ENCODE assay signal across 10 mouse cellular contexts in genomic region chr6:72519303-72519702, GRCm38 (mm10). TPM values are rescaled to one million over a fixed set of nuclear protein-coding genes. Genes with fewer than 3 reads are reported as not detected.
A peak's percentile ranks its signal among the peaks of the same experiment; 100 is the strongest.
DNase-seq lines count a peak whose midpoint lies in the region; ATAC-seq lines count a peak whose summit lies in the region.
"Had no signal": no experiment of that assay in that cellular context is flagged by ENCODE, and none has a peak within 500 bp of the region (broad histone marks: within the 10 kb centered on the region; RNA-seq: fewer than 3 reads in every experiment).

No protein-coding gene starts in this region.

- WGBS in heart, embryonic 10.5 days = 27% methylated on average over 8 of the region's 8 CpGs
- 26% methylated on average over 8 of the region's 8 CpGs for WGBS in embryonic facial prominence, embryonic 10.5 days
- 21% methylated on average over 8 of the region's 8 CpGs for WGBS in hindbrain, embryonic 10.5 days
- 17% methylated on average over 8 of the region's 8 CpGs for WGBS in midbrain, embryonic 12.5 days

- peak overlapping the region; percentile 74; the same call in 1 of the 2 replicates for H3K27ac ChIP-seq in heart, embryonic 10.5 days
- H3K27ac ChIP-seq in embryonic facial prominence, embryonic 10.5 days (replicated peaks) = peak overlapping the region; percentile 80
- H3K27ac ChIP-seq in hindbrain, embryonic 10.5 days = peak overlapping the region; percentile 87
- H3K27ac ChIP-seq in midbrain, embryonic 12.5 days (replicated peaks) = peak overlapping the region; percentile 92

- peak; percentile 53; the same call in 1 of the 2 replicates for ATAC-seq in midbrain, embryonic 12.5 days (ENCODE audit: low FRiP score, low read depth)
- no peak for ATAC-seq in activated CD4-positive, CD25-positive, alpha-beta regulatory T cell, adult 4 months

- H3K4me1 ChIP-seq in heart, embryonic 10.5 days = peaks cover 20% of the 10 kb centered on the region
- H3K4me1 ChIP-seq in embryonic facial prominence, embryonic 10.5 days = peaks cover 24% of the 10 kb centered on the region
- H3K4me1 ChIP-seq in hindbrain, embryonic 10.5 days (replicated peaks) = peaks cover 29% of the 10 kb centered on the region
- H3K4me1 ChIP-seq in midbrain, embryonic 12.5 days = peaks cover 28% of the 10 kb centered on the region

- no peaks in the 10 kb centered on the region for H3K27me3 ChIP-seq in heart, embryonic 10.5 days (ENCODE audit: insufficient read depth, poor library complexity, severe bottlenecking)
- no peaks in the 10 kb centered on the region for H3K27me3 ChIP-seq in embryonic facial prominence, embryonic 10.5 days (replicated peaks; ENCODE audit: low read depth, poor library complexity, severe bottlenecking)
- H3K27me3 ChIP-seq in hindbrain, embryonic 10.5 days (ENCODE audit: insufficient read depth, poor library complexity, severe bottlenecking) = no peaks in the 10 kb centered on the region
- no peaks in the 10 kb centered on the region for H3K27me3 ChIP-seq in midbrain, embryonic 12.5 days
- H3K27me3 ChIP-seq: limb, embryonic 15.5 days had no signal

- no peaks in the 10 kb centered on the region for H3K9me3 ChIP-seq in heart, embryonic 10.5 days
- no peaks in the 10 kb centered on the region for H3K9me3 ChIP-seq in embryonic facial prominence, embryonic 10.5 days
- H3K9me3 ChIP-seq in hindbrain, embryonic 10.5 days = no peaks in the 10 kb centered on the region
- H3K9me3 ChIP-seq in midbrain, embryonic 12.5 days = no peaks in the 10 kb centered on the region
- H3K9me3 ChIP-seq: limb, embryonic 15.5 days had no signal

- intact Hi-C loops in heart, postnatal 10 days (cut with DNase I) = no loop called here
- intact Hi-C loops in left cerebral cortex, postnatal 4 days (cut with DNase I) = loop anchor here (5.0 kb wide), 1 partner anchor 82 kb away; the partner anchor contains the start of gene Mat2a

- peak overlapping the region; percentile 41 for H3K9ac ChIP-seq in midbrain, embryonic 12.5 days (replicated peaks)
- H3K9ac ChIP-seq: limb, embryonic 15.5 days had no signal

- H3K4me3 ChIP-seq in heart, embryonic 10.5 days = no peak overlapping the region
- peak overlapping the region; percentile 37; the same call in 1 of the 2 replicates for H3K4me3 ChIP-seq in embryonic facial prominence, embryonic 10.5 days
- H3K4me3 ChIP-seq in hindbrain, embryonic 10.5 days = peak overlapping the region; percentile 28
- 0 out of 2 replicates have a peak overlapping the region, but pooled peaks have one; percentile 3 for H3K4me3 ChIP-seq in midbrain, embryonic 12.5 days
- H3K4me3 ChIP-seq: limb, embryonic 15.5 days had no signal

- no peak for DNase-seq in heart, embryonic 10.5 days (ENCODE audit: low spot score)
- no peak for DNase-seq in heart, postnatal 10 days
- DNase-seq in embryonic facial prominence, embryonic 10.5 days (ENCODE audit: low spot score) = no peak
- no peak for DNase-seq in hindbrain, embryonic 10.5 days (ENCODE audit: low spot score)
- DNase-seq in right cerebral cortex, postnatal 14 days = no peak
- no peak for DNase-seq in left cerebral cortex, postnatal 4 days

- H3K36me3 ChIP-seq in heart, embryonic 10.5 days = no peaks in the 10 kb centered on the region
- no peaks in the 10 kb centered on the region for H3K36me3 ChIP-seq in embryonic facial prominence, embryonic 10.5 days (replicated peaks)
- no peaks in the 10 kb centered on the region for H3K36me3 ChIP-seq in hindbrain, embryonic 10.5 days
- H3K36me3 ChIP-seq in midbrain, embryonic 12.5 days = no peaks in the 10 kb centered on the region
- H3K36me3 ChIP-seq: limb, embryonic 15.5 days had no signal

- peak overlapping the region; percentile 42 for H3K4me2 ChIP-seq in midbrain, embryonic 12.5 days (replicated peaks)

RNA-seq across cellular contexts. Expression of gene Sh2d6, which starts 2.2 kb away (rescaled TPM):
- polyA plus RNA-seq in heart, embryonic 10.5 days (2016; fragmentation: Nextera tagmentation; extraction: Ambion mirVana) = 0.15 TPM in 1 of 2 replicates, not detected in the other
- under 1 TPM in 1 of 2 experiments, not detected in 1; 0.40 TPM for total RNA-seq in heart, postnatal 10 days (2021)
- polyA plus RNA-seq in embryonic facial prominence, embryonic 10.5 days (2016; fragmentation: Nextera tagmentation; extraction: Ambion mirVana) = 0.16 and 0.19 TPM in 2 replicates
- polyA plus RNA-seq in hindbrain, embryonic 10.5 days (2016; fragmentation: Nextera tagmentation; extraction: Ambion mirVana) = 0.15 and 0.21 TPM in 2 replicates
- 0.63 and 0.97 TPM in 2 replicates for polyA plus RNA-seq in midbrain, embryonic 12.5 days (2016; fragmentation: Nextera tagmentation; extraction: Ambion mirVana)
- not detected for polyA plus RNA-seq in activated CD4-positive, CD25-positive, alpha-beta regulatory T cell, adult 4 months (2017; shearing (Covaris generic))
- total RNA-seq in left cerebral cortex, postnatal 4 days (2021) = under 1 TPM; 0.36 to 0.68 TPM
- total RNA-seq: ES-E14 had no signal

RNA-seq across cellular contexts. Expression of gene Capg, which starts 24.9 kb away (rescaled TPM):
- polyA plus RNA-seq in heart, embryonic 10.5 days (2016; fragmentation: Nextera tagmentation; extraction: Ambion mirVana) = 23.2 and 23.8 TPM in 2 replicates
- total RNA-seq in heart, postnatal 10 days (2021) = 10 to 100 TPM; 11.5 to 13.1 TPM
- 14.8 and 16.0 TPM in 2 replicates for polyA plus RNA-seq in embryonic facial prominence, embryonic 10.5 days (2016; fragmentation: Nextera tagmentation; extraction: Ambion mirVana)
- polyA plus RNA-seq in hindbrain, embryonic 10.5 days (2016; fragmentation: Nextera tagmentation; extraction: Ambion mirVana) = 13.4 and 14.1 TPM in 2 replicates
- polyA plus RNA-seq in midbrain, embryonic 12.5 days (2016; fragmentation: Nextera tagmentation; extraction: Ambion mirVana) = 5.8 and 6.1 TPM in 2 replicates
- polyA plus RNA-seq in activated CD4-positive, CD25-positive, alpha-beta regulatory T cell, adult 4 months (2017; shearing (Covaris generic)) = 100 to 1,000 TPM; 595 to 746 TPM
- 1 to 10 TPM; 2.1 to 3.4 TPM for total RNA-seq in left cerebral cortex, postnatal 4 days (2021)

Comparison
In these comparisons a context has a peak if more than half of its experiments do, and no peak if none do; other contexts are left out.
1. RNA of gene Capg, which starts 24.9 kb away (polyA plus RNA-seq): 595 to 746 TPM in activated CD4-positive, CD25-positive, alpha-beta regulatory T cell, adult 4 months; 23.2 to 23.8 TPM in heart, embryonic 10.5 days, 14.8 to 16.0 TPM in embryonic facial prominence, embryonic 10.5 days, 13.4 to 14.1 TPM in hindbrain, embryonic 10.5 days and 5.8 to 6.1 TPM in midbrain, embryonic 12.5 days; every median in the first group is over 10 times any median in the second.
2. Peak in every context shown above with its lines, with median percentiles within 50 percentile points of each other: H3K27ac ChIP-seq.